Mouse (Mus musculus) spleen, adult 18-20 months (tissue): ENCODE data around the gene Gtf2i.
A peak's percentile ranks its signal among the peaks of the same experiment; 100 is the strongest.

Experiments used
- DNase-seq, 2 experiments: peaks; one replicate each; pipeline ENCODE4 v3.0.0; 2022; ENCODE audit warnings: mixed read lengths in 2 of 2

Gtf2i gene

GRCm38 (mm10) chr5:134275021-134275420, 39.5 kb downstream of the Gtf2i start:
- DNase-seq = no peak

GRCm38 (mm10) chr5:134273761-134274160, 40.8 kb downstream of the Gtf2i start:
- DNase-seq = no peak

- no peak for DNase-seq
Observed at GRCm38 (mm10) chr5:134272761-134273160, 41.8 kb downstream of the Gtf2i start.

GRCm38 (mm10) chr5:134271421-134271820, 43.1 kb downstream of the Gtf2i start:
- no peak for DNase-seq

- no peak for DNase-seq
Observed at GRCm38 (mm10) chr5:134270566-134270965, 44.0 kb downstream of the Gtf2i start.

- no peak for DNase-seq
Observed at GRCm38 (mm10) chr5:134269751-134270150, 44.8 kb downstream of the Gtf2i start.

- DNase-seq = no peak
Observed at GRCm38 (mm10) chr5:134268751-134269150, 45.8 kb downstream of the Gtf2i start.

- DNase-seq = peak; percentile 23 to 31
Observed at GRCm38 (mm10) chr5:134266404-134266803, 48.2 kb downstream of the Gtf2i start.

GRCm38 (mm10) chr5:134265890-134266289, 48.7 kb downstream of the Gtf2i start:
- no peak for DNase-seq

- DNase-seq = no peak
Observed at GRCm38 (mm10) chr5:134260001-134260636, 54.4 kb downstream of the Gtf2i start.

GRCm38 (mm10) chr5:134258934-134259333, 55.6 kb downstream of the Gtf2i start:
- DNase-seq = no peak

GRCm38 (mm10) chr5:134258395-134258794, 56.2 kb downstream of the Gtf2i start:
- DNase-seq = no peak

- no peak for DNase-seq
Observed at GRCm38 (mm10) chr5:134257349-134258031, 57.1 kb downstream of the Gtf2i start.

GRCm38 (mm10) chr5:134255294-134255693, 59.3 kb downstream of the Gtf2i start:
- no peak for DNase-seq

- DNase-seq = peak in 1 of 2 experiments; percentile 42
Observed at GRCm38 (mm10) chr5:134253806-134254205, 60.8 kb downstream of the Gtf2i start.

GRCm38 (mm10) chr5:134251083-134251482, 63.5 kb downstream of the Gtf2i start:
- no peak for DNase-seq

GRCm38 (mm10) chr5:134250601-134251000, 64.0 kb downstream of the Gtf2i start:
- no peak for DNase-seq

GRCm38 (mm10) chr5:134249245-134249649, 65.3 kb downstream of the Gtf2i start:
- no peak for DNase-seq

GRCm38 (mm10) chr5:134248608-134249244, 65.8 kb downstream of the Gtf2i start:
- DNase-seq = no peak

GRCm38 (mm10) chr5:134246146-134246545, 68.4 kb downstream of the Gtf2i start:
- DNase-seq = no peak

GRCm38 (mm10) chr5:134244890-134245289, 69.7 kb downstream of the Gtf2i start:
- no peak for DNase-seq

- no peak for DNase-seq
Observed at GRCm38 (mm10) chr5:134243661-134244436, 70.7 kb downstream of the Gtf2i start.

GRCm38 (mm10) chr5:134241831-134242230, 72.7 kb downstream of the Gtf2i start:
- DNase-seq = no peak
